Mouse (Mus musculus): ENCODE results near the gene Trp53bp2. TPM values are rescaled to one million over a fixed set of nuclear protein-coding genes. Genes with fewer than 3 reads are reported as not detected.

Gene Trp53bp2
- polyA plus RNA-seq, 1 experiment: 23.7 TPM

DNA sequence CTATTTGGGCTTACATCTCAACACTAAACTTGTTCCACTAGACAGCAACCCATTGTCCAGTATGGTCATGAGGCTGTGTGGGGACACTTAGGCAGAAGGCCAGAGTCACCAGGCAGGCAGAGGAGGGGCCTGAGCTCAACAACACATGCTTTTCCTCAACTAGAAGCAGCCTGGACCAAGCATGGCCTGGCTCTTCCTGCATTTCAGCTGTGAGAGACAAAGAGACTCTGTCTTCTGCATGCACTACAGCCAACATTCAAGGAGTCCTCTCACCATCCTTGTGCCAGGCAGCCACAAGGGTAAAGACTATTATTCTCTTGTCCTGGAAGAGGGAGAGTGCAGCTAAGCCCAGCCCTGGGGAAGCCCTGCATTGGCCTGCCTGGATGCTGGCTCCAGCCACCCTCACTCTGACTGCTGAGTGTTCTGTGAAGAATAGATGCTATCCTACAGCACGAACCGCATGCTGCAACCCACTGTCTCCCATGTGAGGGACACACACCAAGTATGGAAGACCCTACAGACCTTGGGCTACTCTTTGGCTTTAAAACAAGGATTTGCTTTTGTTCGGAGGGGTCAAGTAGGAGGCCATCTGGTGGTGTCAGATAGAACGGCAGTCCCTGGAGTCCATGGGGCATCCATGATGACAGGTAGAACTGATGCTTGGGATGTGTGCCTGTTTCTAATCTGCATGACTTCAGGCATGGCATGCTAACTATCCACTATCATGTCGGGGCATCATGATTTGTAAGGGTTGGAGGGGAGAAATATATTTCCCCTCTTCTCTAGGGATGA lies 66.2 kb downstream of the Trp53bp2 start:
- peak; percentile 37 for TF ChIP-seq CTCF (IDR thresholded peaks at IDR 0.05; ENCODE audit: low read depth, low read length)
- TF ChIP-seq EP300 (IDR thresholded peaks at IDR 0.05; ENCODE audit: insufficient read depth, low read depth, low read length): no peak
- no peak for TF ChIP-seq POLR2A (IDR thresholded peaks at IDR 0.05; ENCODE audit: insufficient read depth, low read length)

GRCm38 (mm10) chr1:182478935-182479334 lies 70.0 kb downstream of the Trp53bp2 start:
- Histone ChIP-seq H3K27ac (ENCODE audit: insufficient read depth, low read length) (no peak overlapping the region), H3K9ac (ENCODE audit: low read depth, poor library complexity, severe bottlenecking) (no peak overlapping the region), H3K4me3 (ENCODE audit: low read depth, low read length) (no peak overlapping the region), H3K9me3 (replicated peaks; ENCODE audit: control insufficient read depth, insufficient read depth, low read length, poor library complexity, severe bottlenecking) (no peaks in the 10 kb centered on the region), H3K27me3 (ENCODE audit: control insufficient read depth, insufficient read depth, low read length, poor library complexity, severe bottlenecking) (no peaks in the 10 kb centered on the region), H3K36me3 (ENCODE audit: control insufficient read depth, insufficient read depth, low read length, poor library complexity, severe bottlenecking) (no peaks in the 10 kb centered on the region), H3K4me1 (ENCODE audit: control insufficient read depth, insufficient read depth, low read length) (no peaks in the 10 kb centered on the region)
- TF ChIP-seq EP300 (IDR thresholded peaks at IDR 0.05; ENCODE audit: insufficient read depth, low read depth, low read length) (no peak), POLR2A (IDR thresholded peaks at IDR 0.05; ENCODE audit: insufficient read depth, low read length) (no peak), CTCF (IDR thresholded peaks at IDR 0.05; ENCODE audit: low read depth, low read length) (no peak)

More for the DNA sequence above, 66.2 kb downstream of the Trp53bp2 start:
- H3K27ac ChIP-seq (ENCODE audit: insufficient read depth, low read length): no peak overlapping the region
- no peaks in the 10 kb centered on the region for H3K9me3 ChIP-seq (replicated peaks; ENCODE audit: control insufficient read depth, insufficient read depth, low read length, poor library complexity, severe bottlenecking)
- no peaks in the 10 kb centered on the region for H3K4me1 ChIP-seq (ENCODE audit: control insufficient read depth, insufficient read depth, low read length)
- H3K27me3 ChIP-seq (ENCODE audit: control insufficient read depth, insufficient read depth, low read length, poor library complexity, severe bottlenecking): no peaks in the 10 kb centered on the region
- H3K9ac ChIP-seq (ENCODE audit: low read depth, poor library complexity, severe bottlenecking): no peak overlapping the region
- no peaks in the 10 kb centered on the region; the same call in 1 of the 2 replicates for H3K36me3 ChIP-seq (ENCODE audit: control insufficient read depth, insufficient read depth, low read length, poor library complexity, severe bottlenecking)
- no peak overlapping the region for H3K4me3 ChIP-seq (ENCODE audit: low read depth, low read length)

DNA sequence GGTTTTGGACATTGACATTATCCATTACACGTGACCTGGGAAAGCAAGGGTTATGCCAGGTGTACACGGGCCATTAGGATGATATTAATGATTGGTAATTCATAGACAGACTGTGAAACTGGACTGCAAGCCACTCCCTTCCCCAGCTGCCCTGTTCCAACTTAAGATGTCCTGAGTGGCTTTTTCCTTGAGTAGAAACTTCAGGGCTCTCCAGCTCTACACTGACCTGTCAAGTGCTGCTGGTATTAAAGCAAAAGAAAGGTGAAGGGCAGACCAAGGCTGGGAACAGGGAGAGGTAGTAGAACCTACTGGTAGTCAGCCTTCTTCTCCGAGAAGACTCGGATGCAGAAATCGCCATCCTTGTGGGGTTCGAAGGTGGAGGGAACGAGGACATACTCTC lies 72.2 kb downstream of the Trp53bp2 start:
- no peak overlapping the region for H3K4me3 ChIP-seq (ENCODE audit: low read depth, low read length)
- H3K27me3 ChIP-seq (ENCODE audit: control insufficient read depth, insufficient read depth, low read length, poor library complexity, severe bottlenecking): no peaks in the 10 kb centered on the region
- H3K4me1 ChIP-seq (ENCODE audit: control insufficient read depth, insufficient read depth, low read length): no peaks in the 10 kb centered on the region
- no peaks in the 10 kb centered on the region for H3K9me3 ChIP-seq (replicated peaks; ENCODE audit: control insufficient read depth, insufficient read depth, low read length, poor library complexity, severe bottlenecking)
- no peak for TF ChIP-seq CTCF (IDR thresholded peaks at IDR 0.05; ENCODE audit: low read depth, low read length)
- no peak for TF ChIP-seq EP300 (IDR thresholded peaks at IDR 0.05; ENCODE audit: insufficient read depth, low read depth, low read length)
- TF ChIP-seq POLR2A (IDR thresholded peaks at IDR 0.05; ENCODE audit: insufficient read depth, low read length): no peak
- no peaks in the 10 kb centered on the region for H3K36me3 ChIP-seq (ENCODE audit: control insufficient read depth, insufficient read depth, low read length, poor library complexity, severe bottlenecking)
- H3K27ac ChIP-seq (ENCODE audit: insufficient read depth, low read length): no peak overlapping the region
- no peak overlapping the region for H3K9ac ChIP-seq (ENCODE audit: low read depth, poor library complexity, severe bottlenecking)

GRCm38 (mm10) chr1:182481646-182482295 lies 72.8 kb downstream of the Trp53bp2 start:
- Histone ChIP-seq H3K27ac (ENCODE audit: insufficient read depth, low read length) (no peak overlapping the region), H3K9ac (ENCODE audit: low read depth, poor library complexity, severe bottlenecking) (no peak overlapping the region), H3K4me1 (ENCODE audit: control insufficient read depth, insufficient read depth, low read length) (no peaks in the 10 kb centered on the region), H3K27me3 (ENCODE audit: control insufficient read depth, insufficient read depth, low read length, poor library complexity, severe bottlenecking) (no peaks in the 10 kb centered on the region), H3K9me3 (replicated peaks; ENCODE audit: control insufficient read depth, insufficient read depth, low read length, poor library complexity, severe bottlenecking) (no peaks in the 10 kb centered on the region), H3K36me3 (ENCODE audit: control insufficient read depth, insufficient read depth, low read length, poor library complexity, severe bottlenecking) (no peaks in the 10 kb centered on the region), H3K4me3 (ENCODE audit: low read depth, low read length) (no peak overlapping the region)
- TF ChIP-seq POLR2A (IDR thresholded peaks at IDR 0.05; ENCODE audit: insufficient read depth, low read length) (no peak), EP300 (IDR thresholded peaks at IDR 0.05; ENCODE audit: insufficient read depth, low read depth, low read length) (no peak), CTCF (IDR thresholded peaks at IDR 0.05; ENCODE audit: low read depth, low read length) (no peak)

GRCm38 (mm10) chr1:182482991-182483909 lies 74.3 kb downstream of the Trp53bp2 start:
- H3K27ac ChIP-seq (ENCODE audit: insufficient read depth, low read length): no peak overlapping the region
- no peak overlapping the region for H3K4me3 ChIP-seq (ENCODE audit: low read depth, low read length)
- TF ChIP-seq EP300 (IDR thresholded peaks at IDR 0.05; ENCODE audit: insufficient read depth, low read depth, low read length): no peak
- no peak for TF ChIP-seq POLR2A (IDR thresholded peaks at IDR 0.05; ENCODE audit: insufficient read depth, low read length)
- no peak for TF ChIP-seq CTCF (IDR thresholded peaks at IDR 0.05; ENCODE audit: low read depth, low read length)
- no peaks in the 10 kb centered on the region for H3K36me3 ChIP-seq (ENCODE audit: control insufficient read depth, insufficient read depth, low read length, poor library complexity, severe bottlenecking)
- no peaks in the 10 kb centered on the region for H3K27me3 ChIP-seq (ENCODE audit: control insufficient read depth, insufficient read depth, low read length, poor library complexity, severe bottlenecking)
- no peaks in the 10 kb centered on the region for H3K4me1 ChIP-seq (ENCODE audit: control insufficient read depth, insufficient read depth, low read length)
- no peak overlapping the region for H3K9ac ChIP-seq (ENCODE audit: low read depth, poor library complexity, severe bottlenecking)
- H3K9me3 ChIP-seq (replicated peaks; ENCODE audit: control insufficient read depth, insufficient read depth, low read length, poor library complexity, severe bottlenecking): no peaks in the 10 kb centered on the region
